Mouse (Mus musculus) adrenal gland (tissue): Measurements from ENCODE around the gene Ccnd2.

Experiments used
- intact Hi-C: fragments of 180-260 bp; cut with DNase I; formaldehyde crosslinking; loops from one replicate; pipeline ENCODE4 v1.15.1; 2025
- long read RNA-seq, 2 experiments: library from polyadenylated mRNA; unstranded; transcript quantifications; one replicate each; pipeline ENCODE4 v2.0.0; 2020; ENCODE audit warnings: borderline replicate concordance in 1 of 2; ENCODE audit not compliant: insufficient replicate concordance in 1 of 2

Gene Ccnd2
- long read RNA-seq, experiment 1, full-length matches to known transcripts, result 125 of 197 reads
- long read RNA-seq, experiment 1, partial matches to known transcripts, result 8 of 197 reads
- long read RNA-seq, experiment 1, other reads (novel, unspliced or antisense), result 64 of 197 reads
- long read RNA-seq, experiment 2, full-length matches to known transcripts, result 166 of 245 reads
- long read RNA-seq, experiment 2, partial matches to known transcripts, result 13 of 245 reads
- long read RNA-seq, experiment 2, other reads (novel, unspliced or antisense), result 66 of 245 reads

DNA sequence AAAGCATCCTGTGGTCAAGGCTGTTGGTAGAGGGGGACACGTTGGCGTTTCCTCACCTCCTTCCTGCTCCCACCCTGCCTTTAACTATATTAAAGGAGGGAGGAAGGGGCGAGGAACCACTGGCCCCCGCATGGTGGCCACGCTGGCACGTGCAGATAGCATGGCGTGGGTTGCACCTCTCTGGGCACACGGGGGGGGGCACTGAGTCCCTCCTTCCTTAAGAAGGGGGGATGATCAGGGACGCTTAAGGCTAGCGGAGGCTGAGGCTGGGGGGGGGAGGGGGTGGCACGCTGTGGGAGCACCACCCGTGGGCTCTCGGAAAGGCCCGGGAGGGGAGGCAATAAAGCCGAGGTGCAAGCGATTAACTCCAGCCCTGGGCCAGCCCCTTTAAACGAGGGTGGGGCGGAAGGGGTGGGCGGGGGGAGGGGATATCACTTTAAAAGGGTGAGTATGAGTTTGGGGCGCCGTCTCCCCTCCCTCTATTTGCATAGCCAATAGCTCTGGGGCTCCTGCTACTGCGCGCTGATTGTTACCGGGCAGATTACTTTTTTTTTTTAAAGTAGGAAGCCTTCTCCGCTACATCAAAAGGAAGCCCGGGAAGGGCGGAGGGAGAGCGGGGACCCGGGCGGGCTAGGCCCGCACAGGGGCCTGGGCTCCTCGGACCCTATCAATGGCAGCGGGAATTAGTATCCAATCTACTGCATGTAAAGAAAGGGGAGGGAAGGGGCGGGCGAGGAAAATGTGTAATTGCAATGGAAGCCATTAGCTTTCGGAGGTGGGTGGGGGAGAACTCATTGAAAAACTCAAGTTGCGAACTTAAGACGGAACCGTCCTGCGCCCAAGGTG, at the start of gene Ccnd2:
Ccnd2 (minus strand) TSS at position 88 of the 846 bp plus-strand sequence.
- intact Hi-C loops, result no loop called here

DNA sequence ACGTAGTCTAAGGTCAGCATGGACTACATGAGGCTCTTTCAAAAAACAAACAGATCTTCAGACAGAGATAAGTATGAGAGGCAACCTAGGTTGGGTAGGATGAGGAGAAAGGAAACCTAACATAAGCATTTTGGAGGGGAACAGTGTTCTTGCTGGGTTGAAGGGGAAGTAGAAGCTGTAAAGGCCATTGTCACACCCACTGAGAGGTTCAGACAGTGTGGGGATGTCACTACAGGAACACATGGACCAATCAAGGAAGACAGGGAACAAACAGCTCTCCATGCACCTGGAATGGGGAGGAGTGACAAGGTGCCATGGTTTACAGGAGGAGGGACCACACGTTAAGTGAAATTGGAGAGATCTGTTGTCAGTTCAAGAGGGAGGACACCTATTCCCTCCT, 45.0 kb upstream of the Ccnd2 start:
- intact Hi-C loops, result no loop called here

DNA sequence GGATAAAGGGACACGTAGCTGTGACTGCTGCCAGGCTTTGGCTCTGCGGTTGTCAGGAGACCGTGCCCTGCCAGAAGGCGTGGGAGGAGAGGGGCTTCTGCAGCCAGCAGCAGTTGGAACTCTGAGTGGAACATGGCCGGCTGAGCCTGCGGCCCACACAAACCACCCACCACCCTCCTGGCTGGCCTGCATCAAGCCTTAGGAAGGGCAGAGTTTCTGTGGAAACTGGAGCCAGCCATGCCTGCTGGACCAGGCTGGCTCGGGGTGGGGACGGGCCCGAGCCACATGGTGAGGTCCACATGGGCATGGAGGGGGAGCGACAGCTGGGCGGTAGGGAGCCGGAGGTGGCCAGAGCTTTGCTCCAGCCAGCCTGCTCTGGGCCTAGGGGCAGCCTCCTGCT, 29.3 kb upstream of the Ccnd2 start:
- intact Hi-C loops, result no loop called here

DNA sequence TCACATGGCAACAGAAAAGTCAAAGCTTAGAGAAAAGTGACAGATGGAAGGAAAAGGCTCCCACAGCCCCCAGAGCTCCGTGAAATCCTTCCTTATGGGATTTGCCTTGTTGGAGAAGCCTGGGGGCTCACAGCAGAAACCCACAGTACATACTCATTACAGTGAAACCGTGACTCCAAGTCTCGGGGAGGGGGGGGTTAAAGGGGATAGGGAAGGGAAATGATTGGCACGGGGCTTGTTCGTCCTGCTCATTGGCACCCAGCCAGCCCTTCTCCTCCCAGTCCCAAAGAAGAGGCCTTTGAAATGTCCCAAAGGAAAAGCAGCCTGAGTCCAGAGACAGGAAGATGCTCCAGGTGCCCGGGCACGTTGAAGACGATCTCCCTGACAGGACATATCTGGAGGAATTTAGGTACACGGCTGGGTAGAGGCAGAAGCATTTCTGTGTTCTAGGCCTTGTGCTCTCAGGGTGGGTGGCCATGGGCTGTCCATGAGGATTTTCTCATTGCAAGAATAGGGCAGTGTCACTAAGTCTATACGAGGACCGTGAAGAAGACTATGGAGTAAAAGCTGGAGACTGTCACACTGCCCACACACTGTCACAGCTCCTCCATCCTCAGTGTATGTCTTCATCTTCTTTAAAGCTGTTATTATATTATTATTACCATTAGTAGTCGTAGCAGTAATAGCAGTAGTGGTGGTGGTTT, 27.2 kb upstream of the Ccnd2 start:
- intact Hi-C loops, result no loop called here

DNA sequence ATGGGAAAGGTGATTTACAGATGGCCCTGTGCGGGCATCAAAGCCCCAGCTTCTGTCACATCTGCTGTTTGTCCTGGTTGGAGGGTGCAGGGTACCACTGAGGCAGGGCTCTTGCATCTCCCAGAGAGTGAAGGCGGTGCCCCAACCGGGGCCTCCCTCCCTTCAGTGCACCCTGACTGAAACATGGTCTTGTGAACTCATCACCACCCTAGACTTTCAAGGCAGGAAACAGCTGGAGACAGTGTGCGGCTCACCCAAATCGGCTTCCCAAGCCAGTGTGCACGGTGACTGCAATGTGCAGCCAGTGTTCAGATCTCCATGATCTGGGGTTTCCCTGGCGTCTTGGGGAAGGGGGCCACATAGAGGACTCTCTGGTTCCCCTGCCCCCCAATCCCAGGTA, 26.0 kb upstream of the Ccnd2 start:
- intact Hi-C loops, result no loop called here

DNA sequence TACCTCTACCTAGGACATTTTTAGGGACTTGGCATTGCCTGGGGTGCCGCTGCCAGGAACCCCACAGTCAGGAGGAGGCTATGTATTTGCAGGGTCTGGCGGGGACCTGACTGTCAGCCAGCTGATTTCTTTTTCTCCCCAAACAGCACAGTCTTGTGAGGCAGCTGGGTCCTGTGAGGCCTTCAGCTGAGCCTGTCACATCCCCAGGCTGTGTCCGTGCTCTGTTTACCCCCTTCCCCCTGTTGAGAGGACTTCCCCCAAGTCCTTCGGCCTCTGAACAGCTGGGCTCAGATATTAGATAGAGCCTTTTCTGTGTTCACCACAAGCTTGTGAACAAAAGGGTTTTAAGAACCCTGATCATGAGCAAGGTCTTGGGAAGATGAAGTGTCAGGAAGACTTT, 25.4 kb upstream of the Ccnd2 start:
- intact Hi-C loops, result no loop called here

DNA sequence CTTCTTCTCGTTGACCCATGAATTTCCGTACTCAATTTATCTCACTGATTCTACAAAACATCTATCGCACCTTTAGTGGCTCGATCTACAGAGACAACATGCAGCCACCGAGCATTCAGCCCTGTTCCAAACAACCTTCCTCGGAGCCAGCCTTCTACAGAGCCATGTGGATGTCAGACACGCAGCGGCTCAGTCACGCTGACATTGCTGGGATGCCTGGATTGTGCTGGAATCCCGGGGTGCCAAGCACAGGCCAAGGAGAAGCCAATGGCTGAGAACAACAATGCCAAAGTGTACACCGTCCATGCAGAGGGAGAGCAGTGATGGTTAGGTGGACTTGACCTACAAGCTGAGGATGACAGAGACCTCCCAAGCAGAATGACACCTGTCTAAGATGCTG, 20.5 kb upstream of the Ccnd2 start:
- intact Hi-C loops, result no loop called here

DNA sequence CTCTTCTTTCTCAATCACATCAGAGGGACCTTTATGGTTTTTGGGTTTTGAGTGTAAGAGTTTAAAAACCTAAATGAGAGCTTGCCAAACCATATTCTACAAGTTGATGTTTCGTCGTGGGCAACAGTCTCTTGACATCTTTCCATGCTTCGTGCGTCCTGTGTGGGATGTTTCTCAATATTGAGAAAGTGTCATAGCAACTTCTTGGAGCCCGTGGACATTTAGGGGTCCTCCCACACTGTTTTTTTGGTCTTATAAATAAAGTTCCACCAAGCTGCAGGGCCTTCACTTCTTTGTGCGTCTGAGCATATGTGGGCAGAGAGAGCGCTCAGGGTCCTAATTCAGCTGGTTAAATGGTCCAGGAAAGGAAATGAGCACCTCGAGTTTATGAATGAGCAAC, 18.7 kb upstream of the Ccnd2 start:
- intact Hi-C loops, result no loop called here

DNA sequence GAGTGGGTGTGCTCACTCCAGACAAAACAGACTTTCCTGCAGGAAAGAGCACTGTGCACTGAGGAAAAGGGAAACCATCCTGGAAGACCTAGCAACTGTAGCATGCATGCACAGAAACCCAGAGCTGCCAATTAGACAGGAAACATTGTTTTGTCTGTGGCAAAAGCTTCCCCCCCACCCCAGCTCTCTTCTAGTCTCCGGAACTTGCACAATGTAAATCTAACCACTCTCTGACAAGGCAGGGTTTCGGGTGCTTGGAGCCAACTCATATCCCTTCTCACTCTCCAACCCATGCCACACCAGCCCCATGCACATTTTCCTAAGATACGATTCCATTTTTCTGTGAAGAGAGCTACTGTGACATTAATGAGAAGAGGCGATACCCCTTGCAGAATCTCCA, 13.7 kb upstream of the Ccnd2 start:
- intact Hi-C loops, result no loop called here

DNA sequence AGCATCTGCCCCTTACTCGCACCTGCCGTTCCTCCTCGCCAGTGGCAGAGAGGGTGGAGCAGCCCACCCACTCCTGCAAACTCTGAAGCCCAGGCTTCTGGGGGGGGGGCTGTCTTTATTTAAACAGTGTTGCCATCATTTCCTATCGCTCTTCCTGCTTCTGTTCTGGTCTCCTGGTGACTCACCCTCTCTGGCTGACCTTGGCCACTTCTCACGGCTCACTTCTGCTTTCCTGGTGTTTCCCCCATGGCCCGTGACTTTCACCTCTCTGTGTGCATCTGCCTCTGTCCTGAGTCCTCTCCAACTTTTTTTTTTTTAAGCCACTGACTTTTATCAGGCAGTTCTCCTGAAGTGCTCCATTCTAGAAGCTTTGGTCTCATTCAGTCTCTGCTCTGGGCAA, 10.8 kb upstream of the Ccnd2 start:
- intact Hi-C loops, result loop anchor here (5.0 kb wide), 1 partner anchor 104 kb away; no protein-coding TSS in a partner anchor

DNA sequence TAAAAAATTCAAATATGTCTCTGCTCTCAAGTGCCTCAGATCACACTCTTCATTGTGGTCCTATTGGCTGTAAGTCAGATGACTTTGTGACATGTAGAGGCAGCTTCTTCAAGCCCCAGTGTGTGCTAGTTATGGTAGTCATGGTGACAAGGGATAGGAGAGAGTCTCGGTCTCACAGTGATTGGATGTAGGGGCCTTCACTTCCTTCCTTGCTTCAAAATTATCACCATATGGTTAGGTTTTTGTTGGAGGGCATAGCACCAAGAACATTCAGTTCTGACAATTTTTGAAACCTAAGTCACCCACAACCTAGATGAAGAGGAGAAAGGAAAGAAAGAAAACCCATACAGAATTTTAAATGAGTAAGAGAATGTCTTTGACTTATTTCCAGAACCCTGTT, 5.3 kb upstream of the Ccnd2 start:
- intact Hi-C loops, result no loop called here

DNA sequence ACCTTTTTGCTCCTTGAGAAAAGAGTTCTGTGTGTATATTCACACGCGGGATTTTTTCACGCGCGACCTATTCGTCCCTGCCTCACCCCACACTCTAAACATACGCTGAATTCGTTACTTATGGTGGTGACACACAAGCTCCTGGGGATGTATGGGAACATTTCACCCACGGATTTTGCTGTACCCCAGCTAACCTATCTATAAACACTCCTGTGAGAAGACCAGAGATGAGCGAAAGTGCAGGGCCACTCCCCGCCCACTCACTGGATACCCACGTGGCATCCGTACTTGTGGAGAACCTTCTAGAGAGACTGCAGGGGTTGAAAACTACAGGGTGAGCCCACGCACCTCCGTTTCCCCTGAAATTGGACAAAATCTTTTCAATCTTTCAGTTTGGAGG, 3.5 kb upstream of the Ccnd2 start:
- intact Hi-C loops, result no loop called here

DNA sequence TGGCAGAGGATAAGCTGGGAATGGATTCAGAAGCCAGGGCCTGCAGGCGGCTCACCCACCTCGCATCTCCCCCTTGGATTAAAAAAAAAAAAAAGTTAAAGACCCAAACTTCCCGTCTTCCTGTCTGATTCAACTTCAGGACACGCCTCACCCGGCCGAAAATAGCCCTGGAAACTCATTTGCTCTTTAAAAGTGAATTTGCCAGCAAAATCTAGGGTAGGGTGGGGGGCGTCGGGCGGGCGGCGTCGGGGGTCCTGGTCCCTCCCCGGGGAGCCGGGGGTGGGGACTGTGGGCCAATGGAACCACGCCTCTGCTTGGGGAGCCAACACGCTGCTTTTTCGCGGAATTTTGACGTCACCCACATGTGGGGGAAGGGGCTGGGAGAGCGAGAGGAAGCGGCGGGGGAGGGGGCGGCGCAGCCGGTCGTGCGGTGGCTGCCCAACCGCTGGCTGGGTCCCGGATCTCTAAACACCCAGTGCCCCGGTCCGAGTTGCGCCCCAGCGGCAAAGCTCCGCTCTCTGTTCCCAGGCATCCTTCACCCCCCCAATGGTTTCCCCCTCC, 2.8 kb upstream of the Ccnd2 start:
- intact Hi-C loops, result no loop called here

DNA sequence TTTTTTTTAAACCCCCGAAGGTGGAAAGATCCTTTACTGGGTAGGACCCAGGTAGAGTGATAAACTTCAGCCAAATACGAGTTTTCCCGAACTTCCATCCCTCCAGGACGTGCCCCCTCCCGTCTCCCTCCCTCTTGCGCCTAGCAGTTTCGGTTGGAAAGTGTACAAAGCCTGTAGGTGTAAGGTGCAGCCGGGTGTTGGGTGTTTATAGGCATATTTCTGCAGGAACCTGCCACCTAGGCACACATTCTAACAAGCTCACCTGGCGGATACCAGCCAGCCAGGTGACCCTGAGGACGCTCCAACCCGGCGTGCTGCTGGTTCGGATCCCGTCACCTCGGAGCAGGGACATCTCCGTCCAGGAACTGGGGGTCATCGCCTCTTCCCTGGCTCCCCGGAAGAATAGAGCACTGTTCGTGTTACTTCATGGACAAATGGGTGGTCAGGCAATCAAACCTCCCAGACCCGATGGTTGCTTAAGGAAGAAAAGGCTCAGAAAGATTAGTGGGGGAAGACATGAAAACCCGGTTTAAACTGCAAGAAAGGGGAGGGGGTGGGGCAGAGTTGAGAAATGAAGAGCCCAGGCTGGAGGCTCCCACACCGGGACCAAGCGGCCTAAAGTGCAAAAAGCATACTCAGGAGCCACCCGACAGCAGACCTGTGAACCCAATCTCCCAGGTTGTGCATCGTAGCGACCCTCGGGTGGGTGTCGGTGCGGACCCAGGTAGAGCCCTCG, 2.1 kb upstream of the Ccnd2 start:
- intact Hi-C loops, result no loop called here

DNA sequence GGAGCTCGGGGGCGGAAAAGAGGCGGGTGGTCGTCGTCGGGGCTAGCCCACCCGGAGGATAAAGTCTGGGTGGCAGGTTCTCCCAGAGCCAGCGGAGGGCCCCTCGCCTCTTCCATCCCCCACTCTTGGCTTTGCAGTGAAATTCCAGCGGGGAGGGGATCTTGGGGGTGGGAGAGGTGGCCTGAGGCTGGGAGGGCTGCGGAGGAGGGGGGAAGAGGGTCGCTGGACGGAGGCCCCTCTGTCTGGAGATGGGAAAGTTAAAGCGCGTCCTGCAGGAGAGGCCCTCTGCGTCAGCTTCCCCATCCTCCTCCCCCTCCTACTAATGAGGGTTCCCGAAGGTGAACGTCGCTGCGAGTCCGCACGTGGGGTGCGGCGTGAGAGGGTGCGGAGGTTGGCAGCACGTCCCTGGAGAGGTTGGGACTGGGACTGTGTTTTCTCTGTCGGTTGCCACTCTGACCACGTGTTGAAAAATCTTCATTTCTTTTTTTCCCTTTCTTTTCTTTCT, 1.4 kb upstream of the Ccnd2 start:
- intact Hi-C loops, result no loop called here

DNA sequence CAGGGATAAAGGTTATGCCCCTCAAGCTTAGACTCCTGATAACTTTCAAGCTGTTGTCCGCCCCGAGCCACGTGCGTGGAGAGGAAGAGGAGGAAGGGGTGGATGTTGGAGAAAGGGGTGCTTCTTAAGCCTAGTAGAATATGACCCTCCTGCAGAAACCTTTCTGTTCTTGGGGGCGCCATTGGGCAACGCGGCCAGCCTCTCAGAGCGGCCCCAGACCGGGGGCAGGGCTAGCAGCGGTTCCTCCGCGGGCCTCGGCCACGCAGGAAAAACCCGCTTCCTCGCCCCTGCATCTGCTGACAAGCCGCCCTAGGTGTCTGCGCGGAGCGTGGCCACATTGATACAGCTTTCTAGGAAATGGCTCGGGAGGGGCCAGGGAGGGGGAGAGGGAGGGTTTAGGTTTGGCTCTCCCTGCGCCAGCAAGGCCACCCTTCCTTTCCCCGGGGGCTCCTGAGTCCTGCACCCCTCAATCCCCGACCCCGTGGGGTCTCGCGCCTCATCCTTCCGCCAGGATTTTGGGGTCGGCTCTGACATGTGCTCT, 358 bp downstream of the Ccnd2 start:
- intact Hi-C loops, result no loop called here

DNA sequence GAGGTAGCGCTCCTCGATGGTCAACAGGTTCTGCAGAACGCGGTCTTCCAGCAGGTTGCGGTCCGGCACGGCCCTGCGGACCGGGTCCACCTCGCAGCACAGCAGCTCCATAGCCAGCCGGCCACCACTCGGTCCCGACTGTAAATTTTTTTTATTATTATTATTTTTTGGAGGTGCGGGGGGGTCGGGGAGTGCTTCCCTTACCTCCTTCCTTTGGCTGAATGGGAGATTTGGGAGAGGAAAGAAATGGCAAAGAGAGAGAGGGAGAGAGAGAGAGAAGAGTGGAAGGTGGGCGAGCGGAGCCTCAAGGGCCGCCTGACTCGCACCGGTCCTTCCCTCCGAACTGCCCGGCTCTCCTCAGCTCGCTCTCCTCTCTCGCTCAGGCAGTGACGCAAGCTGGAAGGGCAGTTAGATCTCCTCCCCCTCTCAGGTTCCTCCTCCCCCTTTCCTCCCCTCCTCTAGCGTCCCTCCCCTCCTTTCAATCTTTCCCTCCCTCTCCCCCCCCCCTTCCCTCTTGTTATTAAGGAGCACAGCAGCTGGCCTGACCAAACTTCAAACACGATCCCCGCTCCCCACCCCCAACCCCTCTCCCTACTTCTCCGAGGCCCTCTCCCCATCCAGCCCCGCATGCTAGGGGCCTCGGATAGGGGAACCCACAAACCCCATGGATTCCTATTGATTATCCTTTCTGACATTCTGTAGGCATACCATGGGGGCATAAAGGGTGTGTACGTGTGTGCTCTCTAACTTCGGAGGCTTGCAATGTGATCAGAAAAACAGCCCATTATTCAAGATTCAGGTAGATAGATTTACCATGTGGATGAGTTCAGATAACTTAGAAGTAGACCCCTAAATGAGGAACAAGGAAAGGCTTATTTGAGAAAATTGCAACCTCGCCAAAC, 1.1 kb downstream of the Ccnd2 start:
- intact Hi-C loops, result no loop called here

DNA sequence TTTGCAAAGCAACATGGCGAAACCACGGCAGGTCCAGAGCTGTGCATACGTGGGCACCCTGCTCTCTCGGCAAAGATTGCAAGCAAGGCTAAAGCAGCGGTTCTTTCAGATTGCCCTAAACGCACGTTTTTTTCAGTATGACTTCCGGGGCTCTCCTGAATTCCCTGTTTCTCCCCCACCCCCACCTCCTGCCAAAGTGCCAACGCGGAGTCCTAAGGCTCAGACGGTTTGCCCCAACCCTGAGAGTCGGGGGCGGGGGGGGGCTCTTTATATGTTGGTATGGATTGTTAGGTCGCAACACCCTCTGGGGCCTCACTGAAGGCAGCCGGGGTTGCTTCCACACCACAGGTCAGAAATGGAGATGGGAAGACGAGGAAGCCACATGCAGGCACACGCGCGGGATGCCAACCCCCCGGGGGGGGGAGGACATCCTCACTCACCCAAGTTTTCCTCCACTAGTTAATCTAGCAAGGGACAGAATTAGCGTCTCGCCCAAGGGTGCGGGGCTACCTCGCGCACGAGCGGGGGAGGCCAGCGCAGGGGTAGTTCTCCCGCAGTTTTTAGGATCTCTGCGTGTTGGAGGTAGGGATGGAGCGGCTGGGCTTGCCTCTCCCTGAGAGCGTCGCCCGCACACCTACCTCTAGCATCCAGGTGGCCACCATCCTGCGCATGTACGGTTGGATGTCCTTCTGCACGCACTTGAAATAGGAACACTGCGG, 1.9 kb downstream of the Ccnd2 start:
- intact Hi-C loops, result loop anchor here (5.0 kb wide), 2 partner anchors 122 to 172 kb away; no protein-coding TSS in a partner anchor
